Mouse (Mus musculus): Measurements from ENCODE around the gene Olfr984.

Olfr984 gene

GRCm38 (mm10) chr9:40114106-40114505 is at the start of gene Olfr984:
TSS of gene Olfr984 (minus strand) at chr9:40114206.
- DNase-seq (ENCODE audit: low spot score in 2 of 2) = no peak

GRCm38 (mm10) chr9:40155118-40155644 is 41.2 kb upstream of the Olfr984 start:
- no peak for DNase-seq (ENCODE audit: low spot score in 2 of 2)

- no peak for DNase-seq (ENCODE audit: low spot score in 2 of 2)
Measured at GRCm38 (mm10) chr9:40141544-40141943, 27.5 kb upstream of the Olfr984 start.

- DNase-seq (ENCODE audit: low spot score in 2 of 2) = no peak
Measured at GRCm38 (mm10) chr9:40139484-40139883, 25.5 kb upstream of the Olfr984 start.

- no peak for DNase-seq (ENCODE audit: low spot score in 2 of 2)
Measured at GRCm38 (mm10) chr9:40136987-40137688, 23.1 kb upstream of the Olfr984 start.

GRCm38 (mm10) chr9:40130556-40130955 is 16.6 kb upstream of the Olfr984 start:
- DNase-seq (ENCODE audit: low spot score in 2 of 2) = no peak

- no peak for DNase-seq (ENCODE audit: low spot score in 2 of 2)
Measured at GRCm38 (mm10) chr9:40130084-40130483, 16.1 kb upstream of the Olfr984 start, which contains the start of gene Olfr985. TSS of gene Olfr985 (minus strand) at chr9:40130184.

GRCm38 (mm10) chr9:40117287-40117659 is 3.3 kb upstream of the Olfr984 start:
- no peak for DNase-seq (ENCODE audit: low spot score in 2 of 2)

- DNase-seq (ENCODE audit: low spot score in 2 of 2) = peak; percentile 26 to 31
Measured at GRCm38 (mm10) chr9:40116645-40117286, 2.8 kb upstream of the Olfr984 start.

GRCm38 (mm10) chr9:40094769-40095168 is 19.2 kb downstream of the Olfr984 start:
- DNase-seq (ENCODE audit: low spot score in 2 of 2) = no peak

- no peak for DNase-seq (ENCODE audit: low spot score in 2 of 2)
Measured at GRCm38 (mm10) chr9:40093495-40093894, 20.5 kb downstream of the Olfr984 start, which contains the start of gene Olfr983. TSS of gene Olfr983 (minus strand) at chr9:40093595.

GRCm38 (mm10) chr9:40073529-40073928 is 40.5 kb downstream of the Olfr984 start, which contains the start of gene Olfr982:
TSS of gene Olfr982 (plus strand) at chr9:40073829.
- DNase-seq (ENCODE audit: low spot score in 2 of 2) = no peak

- no peak for DNase-seq (ENCODE audit: low spot score in 2 of 2)
Measured at GRCm38 (mm10) chr9:40050138-40050537, 63.9 kb downstream of the Olfr984 start.

All from right cerebral cortex, postnatal 10 days (tissue).